Mouse (Mus musculus): ENCODE data around the gene Tbc1d20. TPM values are rescaled to one million over a fixed set of nuclear protein-coding genes. Genes with fewer than 3 reads are reported as not detected.
A peak's percentile ranks its signal among the peaks of the same experiment; 100 is the strongest.

Tbc1d20 gene
- polyA plus RNA-seq, 1 experiment from 2014 or later, result 38.8 TPM

DNA sequence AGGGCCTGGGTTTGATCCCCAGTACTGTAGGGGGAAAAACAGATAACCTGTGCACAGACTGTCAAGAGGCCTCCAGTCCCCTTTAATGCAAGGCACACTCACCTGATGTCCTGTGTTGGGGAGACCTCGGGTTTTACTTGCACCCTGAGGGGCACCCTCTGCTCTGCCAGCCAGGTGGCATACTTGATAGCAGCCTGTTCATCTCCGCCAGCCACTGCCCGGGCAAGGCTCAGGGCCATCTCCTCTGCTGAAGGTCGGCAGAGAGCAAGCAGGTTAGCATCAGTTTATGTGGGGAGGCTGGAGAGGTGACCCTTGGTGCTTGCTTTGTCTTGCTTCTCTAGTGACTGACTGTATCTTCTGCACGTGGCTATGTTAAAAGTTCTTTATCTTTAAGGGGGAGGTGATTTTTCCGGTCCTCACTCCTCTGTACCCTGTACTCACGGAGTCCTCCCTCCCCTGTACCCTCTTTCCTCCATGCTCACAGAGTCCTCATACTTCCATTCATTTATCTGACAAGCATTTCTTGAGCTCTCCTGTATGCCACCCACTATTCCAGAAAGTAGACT is 37.3 kb downstream of the Tbc1d20 start:
- TF ChIP-seq CTCF (IDR thresholded peaks at IDR 0.05) (no peak), EP300 (IDR thresholded peaks at IDR 0.05) (no peak)
- H3K4me3 ChIP-seq (ENCODE audit: low read depth, low read length), result 0 out of 2 replicates have a peak overlapping the region, but pooled peaks have one; percentile 72
- H3K9ac ChIP-seq (replicated peaks; ENCODE audit: low read depth), result 0 out of 2 replicates have a peak overlapping the region, but pooled peaks have one; percentile 73
- ATAC-seq, result no peak
- no peak for DNase-seq (ENCODE audit: low spot score)
- H3K9me3 ChIP-seq (ENCODE audit: low read length), result no peaks in the 10 kb centered on the region
- H3K27ac ChIP-seq (ENCODE audit: low read length), result no peak overlapping the region
- peaks cover 11% of the 10 kb centered on the region; the same call in 1 of the 2 replicates for H3K4me1 ChIP-seq (ENCODE audit: insufficient read depth, low read depth, low read length)
- no peaks in the 10 kb centered on the region for H3K36me3 ChIP-seq (ENCODE audit: insufficient read depth, low read length)
- no peaks in the 10 kb centered on the region for H3K27me3 ChIP-seq (replicated peaks; ENCODE audit: insufficient read depth, low read length)
- 37% methylated on average over 7 of the region's 7 CpGs for WGBS
- peak overlapping the region; percentile 75 for H3K4me2 ChIP-seq (replicated peaks; ENCODE audit: low read depth, low read length)

DNA sequence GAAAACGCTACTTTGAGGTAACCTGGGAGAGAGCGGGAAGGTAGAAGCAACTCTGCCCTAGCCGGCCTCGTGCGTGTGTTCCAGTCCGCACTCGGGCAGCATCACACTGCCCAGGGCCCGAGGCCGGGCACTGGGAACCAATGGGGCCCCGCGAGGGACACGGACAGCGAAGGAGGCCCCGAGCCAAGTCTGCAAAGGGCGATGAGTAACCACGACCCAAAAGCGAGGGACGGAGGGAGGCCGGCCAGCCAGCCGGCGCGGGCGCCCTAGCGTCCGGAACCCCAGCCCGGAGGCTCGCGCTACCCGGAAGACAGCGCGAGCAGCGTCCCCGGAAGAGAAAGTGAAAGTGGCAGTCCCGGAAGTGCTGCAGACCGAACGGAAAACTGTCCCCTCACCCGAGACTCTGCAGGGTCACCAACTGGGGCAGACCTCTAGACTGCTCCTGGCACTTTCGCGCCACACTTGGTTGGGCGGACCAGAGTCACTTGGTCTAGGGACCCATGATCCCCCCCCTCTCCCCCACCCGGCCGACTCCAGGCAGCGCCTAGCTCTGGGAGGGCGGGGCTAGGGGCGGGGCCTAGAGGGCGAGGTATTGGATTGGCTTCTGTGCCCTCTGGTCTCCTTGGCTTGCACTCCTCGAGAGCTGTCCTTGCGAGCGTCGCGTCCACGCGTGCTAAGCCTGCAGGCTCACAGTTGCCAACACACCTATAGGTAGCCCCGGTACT is 38.6 kb downstream of the Tbc1d20 start, which contains the start of gene Rbck1:
TSS of gene Rbck1 (minus strand) at position 553 of the 725 bp plus-strand sequence.
- Histone ChIP-seq H3K27me3 (replicated peaks; ENCODE audit: insufficient read depth, low read length) (no peaks in the 10 kb centered on the region), H3K9me3 (ENCODE audit: low read length) (no peaks in the 10 kb centered on the region), H3K4me1 (ENCODE audit: insufficient read depth, low read depth, low read length) (peaks cover 11% of the 10 kb centered on the region; the same call in 1 of the 2 replicates), H3K36me3 (ENCODE audit: insufficient read depth, low read length) (no peaks in the 10 kb centered on the region), H3K27ac (ENCODE audit: low read length) (peak within 1 kb of the TSS; percentile 95), H3K9ac (replicated peaks; ENCODE audit: low read depth) (peak within 1 kb of the TSS; percentile 73), H3K4me2 (replicated peaks; ENCODE audit: low read depth, low read length) (peak within 1 kb of the TSS; percentile 75), H3K4me3 (ENCODE audit: low read depth, low read length) (peak within 1 kb of the TSS; percentile 72)
- ATAC-seq (peak; percentile 92), DNase-seq (ENCODE audit: low spot score) (peak; percentile 97)
- TF ChIP-seq CTCF (IDR thresholded peaks at IDR 0.05) (no peak; the same call in 1 of the 2 replicates), EP300 (IDR thresholded peaks at IDR 0.05) (no peak)
- WGBS, result under 1% methylated on average over 53 of the region's 54 CpGs

DNA sequence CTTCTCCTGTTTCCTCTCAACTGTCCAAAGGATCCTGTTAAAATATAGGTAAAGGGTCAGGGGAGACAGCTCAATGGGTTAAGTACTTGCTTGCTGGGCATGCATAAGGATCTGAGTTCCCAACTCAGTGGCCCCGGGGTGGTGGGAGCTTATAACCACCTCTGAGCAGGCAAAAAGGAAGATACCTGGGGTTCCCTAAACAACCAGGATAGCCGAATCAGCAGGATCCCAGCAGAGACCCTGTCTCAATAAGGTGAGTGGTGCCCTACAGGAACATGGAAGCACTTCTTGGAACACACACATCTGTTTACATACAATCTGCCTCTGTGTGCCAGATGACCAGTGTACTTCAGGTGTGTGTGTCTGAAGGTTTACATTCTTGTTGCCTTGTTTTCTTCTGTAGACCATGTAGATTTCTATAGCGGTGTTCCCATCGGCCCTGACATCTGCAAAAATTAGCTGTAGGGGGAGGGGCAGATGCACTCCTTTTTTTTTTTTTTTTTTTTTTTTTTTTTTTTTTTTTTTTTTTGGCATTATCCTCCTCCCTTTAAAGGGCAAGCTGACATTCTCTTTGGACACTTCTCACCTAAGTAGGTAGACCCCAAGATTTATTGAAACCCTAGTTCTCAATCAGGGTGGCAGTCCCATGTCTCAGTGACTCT is 39.8 kb downstream of the Tbc1d20 start:
- H3K4me1 ChIP-seq (ENCODE audit: insufficient read depth, low read depth, low read length), result peaks cover 11% of the 10 kb centered on the region; the same call in 1 of the 2 replicates
- H3K27ac ChIP-seq (ENCODE audit: low read length), result no peak overlapping the region
- no peak overlapping the region for H3K4me2 ChIP-seq (replicated peaks; ENCODE audit: low read depth, low read length)
- ATAC-seq (no peak), DNase-seq (ENCODE audit: low spot score) (no peak)
- no peak overlapping the region for H3K9ac ChIP-seq (replicated peaks; ENCODE audit: low read depth)
- no peaks in the 10 kb centered on the region for H3K27me3 ChIP-seq (replicated peaks; ENCODE audit: insufficient read depth, low read length)
- no peak overlapping the region for H3K4me3 ChIP-seq (ENCODE audit: low read depth, low read length)
- H3K36me3 ChIP-seq (ENCODE audit: insufficient read depth, low read length), result no peaks in the 10 kb centered on the region
- no peaks in the 10 kb centered on the region for H3K9me3 ChIP-seq (ENCODE audit: low read length)
- TF ChIP-seq EP300 (IDR thresholded peaks at IDR 0.05) (no peak), CTCF (IDR thresholded peaks at IDR 0.05) (no peak)
- WGBS, result 69% methylated on average over 4 of the region's 4 CpGs

DNA sequence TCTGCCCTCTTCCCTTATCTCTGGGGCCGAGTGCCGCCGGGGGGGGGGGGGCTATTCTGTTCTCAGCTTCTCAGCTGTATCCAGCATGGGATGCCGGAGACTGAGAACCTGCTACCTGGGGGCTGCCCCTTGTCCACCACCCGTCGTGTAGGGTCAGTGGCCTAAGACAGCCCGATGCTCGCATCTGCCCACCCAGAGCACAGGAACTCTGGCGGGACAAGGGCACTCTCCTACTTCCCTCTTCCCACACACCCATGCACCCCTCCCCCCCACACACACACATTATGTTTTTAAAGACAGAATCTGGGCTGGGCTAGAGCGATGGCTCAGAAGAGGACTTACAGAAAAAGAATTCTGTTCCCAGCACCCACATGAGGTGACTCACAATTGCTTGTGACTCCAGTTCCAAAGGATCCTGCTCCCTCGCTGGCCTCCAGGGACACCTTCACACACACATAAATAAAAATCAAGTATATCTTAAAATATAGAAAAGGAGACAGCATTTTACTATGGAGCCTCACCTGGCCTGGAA is 41.7 kb downstream of the Tbc1d20 start:
- Histone ChIP-seq H3K4me2 (replicated peaks; ENCODE audit: low read depth, low read length) (no peak overlapping the region), H3K27me3 (replicated peaks; ENCODE audit: insufficient read depth, low read length) (no peaks in the 10 kb centered on the region), H3K9me3 (ENCODE audit: low read length) (no peaks in the 10 kb centered on the region), H3K9ac (replicated peaks; ENCODE audit: low read depth) (no peak overlapping the region), H3K36me3 (ENCODE audit: insufficient read depth, low read length) (no peaks in the 10 kb centered on the region), H3K27ac (ENCODE audit: low read length) (0 out of 2 replicates have a peak overlapping the region, but pooled peaks have one; percentile 45), H3K4me1 (ENCODE audit: insufficient read depth, low read depth, low read length) (peaks cover 11% of the 10 kb centered on the region; the same call in 1 of the 2 replicates), H3K4me3 (ENCODE audit: low read depth, low read length) (no peak overlapping the region)
- 26% methylated on average over 10 of the region's 11 CpGs for WGBS
- TF ChIP-seq CTCF (IDR thresholded peaks at IDR 0.05) (no peak), EP300 (IDR thresholded peaks at IDR 0.05) (no peak)
- DNase-seq (ENCODE audit: low spot score) (no peak), ATAC-seq (no peak)

DNA sequence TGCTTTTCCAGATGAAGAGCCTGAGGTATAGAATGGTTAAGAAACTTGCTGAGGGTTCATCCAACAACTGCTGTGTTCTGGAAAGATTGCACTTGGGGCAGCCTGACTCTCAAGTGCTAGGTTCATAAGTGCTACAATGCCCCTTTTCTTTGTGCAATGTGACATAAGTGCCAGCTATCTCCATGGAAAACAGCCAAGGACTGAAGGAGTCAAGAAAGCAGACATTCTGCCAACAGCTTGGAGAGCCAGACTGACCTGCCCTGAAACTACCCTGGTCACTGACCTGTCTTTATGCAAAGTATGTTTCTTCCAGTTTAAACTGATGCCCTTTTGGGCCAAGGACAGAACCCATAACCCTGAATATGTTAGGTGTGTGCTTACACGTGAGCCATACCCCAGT is 43.2 kb downstream of the Tbc1d20 start:
- TF ChIP-seq CTCF (IDR thresholded peaks at IDR 0.05), result no peak
- TF ChIP-seq EP300 (IDR thresholded peaks at IDR 0.05), result peak; percentile 83
- DNase-seq (ENCODE audit: low spot score), result peak; percentile 90
- Histone ChIP-seq H3K4me1 (ENCODE audit: insufficient read depth, low read depth, low read length) (no peaks in the 10 kb centered on the region; the same call in 1 of the 2 replicates), H3K27ac (ENCODE audit: low read length) (peak overlapping the region; percentile 71), H3K4me3 (ENCODE audit: low read depth, low read length) (no peak overlapping the region), H3K36me3 (ENCODE audit: insufficient read depth, low read length) (no peaks in the 10 kb centered on the region), H3K9ac (replicated peaks; ENCODE audit: low read depth) (no peak overlapping the region), H3K9me3 (ENCODE audit: low read length) (no peaks in the 10 kb centered on the region), H3K4me2 (replicated peaks; ENCODE audit: low read depth, low read length) (no peak overlapping the region), H3K27me3 (replicated peaks; ENCODE audit: insufficient read depth, low read length) (no peaks in the 10 kb centered on the region)
- 39% methylated on average over 1 of the region's 1 CpGs for WGBS
- peak; percentile 53 for ATAC-seq

Data from lung, postnatal 0 days (tissue).